Mouse (Mus musculus) ES-Bruce4 (cell line): ENCODE measurements around the gene Ntn5. TPM values are rescaled to one million over a fixed set of nuclear protein-coding genes. Genes with fewer than 3 reads are reported as not detected.

Experiments
- H3K27ac ChIP-seq: 2 replicates; pipeline ENCODE4 v1.5.1; 2012; ENCODE audit warnings: low read length, inconsistent platforms; ENCODE audit not compliant: insufficient read depth
- H3K27me3 ChIP-seq: 2 replicates; pipeline ENCODE4 v1.6.1; 2012; ENCODE audit warnings: mild to moderate bottlenecking, low read length, inconsistent platforms; ENCODE audit not compliant: control insufficient read depth, poor library complexity, insufficient read depth, severe bottlenecking
- H3K36me3 ChIP-seq: 2 replicates; pipeline ENCODE4 v1.6.1; 2012; ENCODE audit warnings: inconsistent platforms, mild to moderate bottlenecking, low read length, moderate library complexity; ENCODE audit not compliant: control insufficient read depth, poor library complexity, insufficient read depth, severe bottlenecking
- H3K4me1 ChIP-seq: one replicate; pipeline ENCODE4 v1.8.1; 2011; ENCODE audit warnings: low read length; ENCODE audit not compliant: control insufficient read depth, insufficient read depth
- H3K4me3 ChIP-seq: 2 replicates; pipeline ENCODE4 v1.5.1; 2011; ENCODE audit warnings: low read depth, mild to moderate bottlenecking, low read length
- H3K9ac ChIP-seq: 2 replicates; pipeline ENCODE4 v1.6.1; 2012; ENCODE audit warnings: low read depth, mild to moderate bottlenecking, inconsistent platforms; ENCODE audit not compliant: poor library complexity, severe bottlenecking
- H3K9me3 ChIP-seq: replicated peaks from 2 replicates; pipeline ENCODE4 v1.6.1; 2012; ENCODE audit warnings: mild to moderate bottlenecking, low read length, inconsistent platforms; ENCODE audit not compliant: control insufficient read depth, poor library complexity, insufficient read depth, severe bottlenecking
- CTCF ChIP-seq: IDR thresholded peaks from one replicate; pipeline ENCODE4 v1.8.1; 2011; ENCODE audit warnings: low read depth, low read length
- EP300 ChIP-seq: IDR thresholded peaks from 2 replicates; pipeline ENCODE4 v1.6.1; 2011; ENCODE audit warnings: low read depth, low read length; ENCODE audit not compliant: insufficient read depth
- POLR2A ChIP-seq: IDR thresholded peaks from one replicate; pipeline ENCODE4 v1.8.1; 2011; ENCODE audit warnings: low read length; ENCODE audit not compliant: insufficient read depth
- polyA plus RNA-seq: library from polyadenylated mRNA; stranded (reverse); fragments of >200 nt; gene quantifications from 2 replicates; pipeline ENCODE4 v1.2.4, GENCODE M21; 2011; ENCODE audit warnings: low read depth; ENCODE audit not compliant: missing spikeins, insufficient read depth, insufficient read length

The Ntn5 gene
- polyA plus RNA-seq, result 0.51 TPM in 1 of 2 replicates, not detected in the other

GRCm38 (mm10) chr7:45683396-45684050 is at the start of gene Ntn5:
Gene Ntn5, plus strand, starts transcription at chr7:45684022.
- Histone ChIP-seq H3K4me3 (no peak within 1 kb of the TSS), H3K4me1 (no peaks in the 10 kb centered on the region), H3K27ac (no peak within 1 kb of the TSS), H3K9me3 (no peaks in the 10 kb centered on the region), H3K36me3 (no peaks in the 10 kb centered on the region), H3K9ac (no peak within 1 kb of the TSS), H3K27me3 (no peaks in the 10 kb centered on the region)
- no peak for TF ChIP-seq EP300
- no peak for TF ChIP-seq CTCF
- TF ChIP-seq POLR2A, result no peak

GRCm38 (mm10) chr7:45634946-45635681 is 48.7 kb upstream of the Ntn5 start:
- Histone ChIP-seq H3K4me3 (no peak overlapping the region), H3K36me3 (no peaks in the 10 kb centered on the region), H3K9ac (no peak overlapping the region), H3K27ac (no peak overlapping the region), H3K9me3 (no peaks in the 10 kb centered on the region), H3K4me1 (peaks cover 5% of the 10 kb centered on the region), H3K27me3 (no peaks in the 10 kb centered on the region)
- TF ChIP-seq EP300, result no peak
- no peak for TF ChIP-seq CTCF
- TF ChIP-seq POLR2A, result no peak

- H3K4me3 ChIP-seq, result no peak overlapping the region
- H3K27me3 ChIP-seq, result no peaks in the 10 kb centered on the region
- TF ChIP-seq EP300 (no peak), POLR2A (no peak), CTCF (no peak)
- no peaks in the 10 kb centered on the region for H3K9me3 ChIP-seq
- no peak overlapping the region for H3K9ac ChIP-seq
- H3K27ac ChIP-seq, result no peak overlapping the region
- H3K36me3 ChIP-seq, result no peaks in the 10 kb centered on the region
- H3K4me1 ChIP-seq, result peaks cover 5% of the 10 kb centered on the region
Measured at GRCm38 (mm10) chr7:45635711-45636688, 47.8 kb upstream of the Ntn5 start.

- Histone ChIP-seq H3K27me3 (no peaks in the 10 kb centered on the region), H3K4me1 (no peaks in the 10 kb centered on the region), H3K9me3 (no peaks in the 10 kb centered on the region), H3K4me3 (no peak overlapping the region), H3K9ac (no peak overlapping the region), H3K27ac (no peak overlapping the region), H3K36me3 (no peaks in the 10 kb centered on the region)
- TF ChIP-seq EP300 (no peak), CTCF (no peak), POLR2A (no peak)
Measured at GRCm38 (mm10) chr7:45637710-45638109, 46.1 kb upstream of the Ntn5 start.

GRCm38 (mm10) chr7:45638623-45639401 is 45.0 kb upstream of the Ntn5 start:
- peak; percentile 46; the same call in 1 of the 2 replicates for TF ChIP-seq EP300
- peak; percentile 50 for TF ChIP-seq POLR2A
- no peak for TF ChIP-seq CTCF
- Histone ChIP-seq H3K9ac (peak overlapping the region; percentile 20; the same call in 1 of the 2 replicates), H3K27me3 (no peaks in the 10 kb centered on the region), H3K36me3 (no peaks in the 10 kb centered on the region), H3K9me3 (no peaks in the 10 kb centered on the region), H3K4me1 (no peaks in the 10 kb centered on the region), H3K4me3 (no peak overlapping the region; the same call in 1 of the 2 replicates), H3K27ac (no peak overlapping the region)
